14 mouse cellular contexts compared by ENCODE assay signal in the genomic region with DNA sequence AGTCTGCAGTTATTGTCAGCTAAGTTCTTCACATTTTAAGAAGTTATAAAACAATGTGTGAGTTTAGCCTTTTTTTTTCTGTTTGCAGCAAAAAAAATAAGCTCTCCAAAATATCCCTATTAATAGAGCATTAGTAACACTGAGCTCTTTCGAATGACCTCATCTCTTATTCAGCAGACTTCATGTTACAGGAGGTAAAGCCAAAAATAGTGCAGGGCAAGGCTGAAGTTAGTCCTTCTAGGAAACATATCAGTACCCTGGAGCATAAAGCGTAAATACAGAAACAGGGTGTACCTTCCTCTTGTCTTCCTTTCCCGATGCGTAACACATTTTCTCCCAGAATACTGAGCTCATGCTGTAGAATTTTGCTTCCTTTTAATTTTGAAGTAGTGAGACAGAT.
DNase-seq lines count a peak whose midpoint lies in the region; ATAC-seq and TF ChIP-seq lines count a peak whose summit lies in the region.
"Had no signal": no experiment of that assay in that cellular context is flagged by ENCODE, and none has a peak within 500 bp of the region (broad histone marks: within the 10 kb centered on the region; RNA-seq: fewer than 3 reads in every experiment).

No protein-coding gene starts in this region.

- no peaks in the 10 kb centered on the region for H3K79me2 ChIP-seq in myocyte (ENCODE audit: control insufficient read depth, insufficient read depth)

- no peaks in the 10 kb centered on the region for H3K9me3 ChIP-seq in intestine, embryonic 14.5 days (ENCODE audit: control insufficient read depth, low read length)
- H3K9me3 ChIP-seq in intestine, postnatal 0 days (ENCODE audit: control insufficient read depth): no peaks in the 10 kb centered on the region
- H3K9me3 ChIP-seq in heart, embryonic 13.5 days: no peaks in the 10 kb centered on the region
- H3K9me3 ChIP-seq: hindbrain, embryonic 13.5 days had no signal

- H3K36me3 ChIP-seq in intestine, embryonic 14.5 days (ENCODE audit: control insufficient read depth, insufficient read depth, low read length): 0 out of 2 replicates have a peak, but pooled peaks cover 4% of the 10 kb centered on the region
- peaks cover 6% of the 10 kb centered on the region; the same call in 1 of the 2 replicates for H3K36me3 ChIP-seq in intestine, postnatal 0 days (ENCODE audit: control insufficient read depth, insufficient read depth)
- H3K36me3 ChIP-seq in heart, embryonic 13.5 days: peaks cover 28% of the 10 kb centered on the region
- H3K36me3 ChIP-seq in myocyte (ENCODE audit: control insufficient read depth, insufficient read depth): peaks cover 18% of the 10 kb centered on the region

- H3ac ChIP-seq in myocyte (ENCODE audit: control insufficient read depth, insufficient read length): no peak overlapping the region

- peaks cover 14% of the 10 kb centered on the region for H3K4me1 ChIP-seq in intestine, embryonic 14.5 days (replicated peaks; ENCODE audit: control insufficient read depth, insufficient read depth, low read length)
- no peaks in the 10 kb centered on the region for H3K4me1 ChIP-seq in intestine, postnatal 0 days (replicated peaks; ENCODE audit: control insufficient read depth, insufficient read depth, low read length)
- H3K4me1 ChIP-seq in heart, embryonic 13.5 days: peaks cover 43% of the 10 kb centered on the region
- H3K4me1 ChIP-seq: hindbrain, embryonic 13.5 days had no signal

- no peaks in the 10 kb centered on the region for H3K27me3 ChIP-seq in intestine, embryonic 14.5 days (replicated peaks; ENCODE audit: control insufficient read depth, insufficient read depth, low read length)
- no peaks in the 10 kb centered on the region for H3K27me3 ChIP-seq in intestine, postnatal 0 days (replicated peaks; ENCODE audit: control insufficient read depth, insufficient read depth, low read length)
- H3K27me3 ChIP-seq in heart, embryonic 13.5 days (replicated peaks): no peaks in the 10 kb centered on the region
- no peaks in the 10 kb centered on the region for H3K27me3 ChIP-seq in myocyte (ENCODE audit: control insufficient read depth, insufficient read depth, insufficient read length)
- H3K27me3 ChIP-seq: hindbrain, embryonic 13.5 days; Patski had no signal

- no peak for TF ChIP-seq CTCF in intestine, postnatal 0 days (IDR thresholded peaks at IDR 0.05; ENCODE audit: low read depth)

- no peak overlapping the region for H3K4me3 ChIP-seq in intestine, embryonic 14.5 days (ENCODE audit: low read depth, low read length)
- H3K4me3 ChIP-seq in intestine, postnatal 0 days (ENCODE audit: low read depth, low read length): no peak overlapping the region
- no peak overlapping the region for H3K4me3 ChIP-seq in heart, embryonic 13.5 days
- no peak overlapping the region for H3K4me3 ChIP-seq in myocyte
- H3K4me3 ChIP-seq: hindbrain, embryonic 13.5 days had no signal

- H3K27ac ChIP-seq in intestine, embryonic 14.5 days (ENCODE audit: low read depth): peak overlapping the region; percentile 82
- no peak overlapping the region; the same call in 1 of the 2 replicates for H3K27ac ChIP-seq in intestine, postnatal 0 days (ENCODE audit: low read depth, low read length)
- H3K27ac ChIP-seq in heart, embryonic 13.5 days (replicated peaks): peak overlapping the region; percentile 94
- H3K27ac ChIP-seq: hindbrain, embryonic 13.5 days; kidney, postnatal 0 days had no signal

- 70% methylated on average over 4 of the region's 4 CpGs for WGBS in intestine, embryonic 14.5 days
- WGBS in intestine, postnatal 0 days: 69% methylated on average over 4 of the region's 4 CpGs
- 27% methylated on average over 4 of the region's 4 CpGs for WGBS in heart, embryonic 13.5 days

- H3K4me2 ChIP-seq in intestine, embryonic 14.5 days (ENCODE audit: low read length): no peak overlapping the region
- H3K4me2 ChIP-seq in intestine, postnatal 0 days (replicated peaks; ENCODE audit: low read depth): no peak overlapping the region
- H3K4me2 ChIP-seq in heart, embryonic 13.5 days: peak overlapping the region; percentile 48
- peak overlapping the region; percentile 63 for H3K4me2 ChIP-seq in myocyte (ENCODE audit: low read depth)
- H3K4me2 ChIP-seq: hindbrain, embryonic 13.5 days had no signal

- no peak for DNase-seq in intestine, embryonic 14.5 days (ENCODE audit: low spot score)
- peak; percentile 57 for DNase-seq in NIH3T3 (ENCODE audit: low read depth)
- no peak for DNase-seq in right cerebral cortex, postnatal 25 days
- no peak for DNase-seq in spleen, postnatal 4 days (ENCODE audit: low spot score in 2 of 2)
- no peak for DNase-seq in thymus, adult 18-20 months
- DNase-seq: adrenal gland, postnatal 25 days; liver; thymus, postnatal 25 days had no signal

- no peak for ATAC-seq in intestine, embryonic 14.5 days (replicated peaks; ENCODE audit: low FRiP score, low TSS enrichment, low read depth)
- ATAC-seq in intestine, postnatal 0 days: no peak
- ATAC-seq in heart, embryonic 13.5 days (ENCODE audit: extremely low read depth, insufficient number of reproducible peaks, low FRiP score, low TSS enrichment): peak; percentile 54; the same call in 1 of the 2 replicates
- ATAC-seq: Patski had no signal

- TF ChIP-seq POLR2A in myocyte (IDR thresholded peaks at IDR 0.05; ENCODE audit: insufficient read length, low read depth): no peak

- no peak overlapping the region; the same call in 1 of the 2 replicates for H3K9ac ChIP-seq in intestine, embryonic 14.5 days (ENCODE audit: low read length)
- no peak overlapping the region for H3K9ac ChIP-seq in intestine, postnatal 0 days (ENCODE audit: low read depth, low read length)
- peak overlapping the region; percentile 73 for H3K9ac ChIP-seq in heart, embryonic 13.5 days
- H3K9ac ChIP-seq: hindbrain, embryonic 13.5 days had no signal

TF ChIP-seq in myocyte, 11 proteins besides CTCF, POLR2A, EP300 and RAD21:
- TF ChIP-seq CEBPB (IDR thresholded peaks at IDR 0.05; ENCODE audit: insufficient read depth, poor library complexity, severe bottlenecking) (no peak), E2F4 (IDR thresholded peaks at IDR 0.05; ENCODE audit: insufficient read depth) (no peak), TCF12 (IDR thresholded peaks at IDR 0.05; ENCODE audit: insufficient read depth, poor library complexity, severe bottlenecking) (no peak), POLR2AphosphoS2 (IDR thresholded peaks at IDR 0.05; ENCODE audit: insufficient read length, low read depth) (no peak), SRF (IDR thresholded peaks at IDR 0.05; ENCODE audit: control insufficient read depth, insufficient read length, low read depth) (no peak), TCF3 (IDR thresholded peaks at IDR 0.05; ENCODE audit: insufficient read length, low read depth) (no peak), REST (IDR thresholded peaks at IDR 0.05; ENCODE audit: insufficient read depth, insufficient read length) (no peak), MYOD1 (IDR thresholded peaks at IDR 0.05; ENCODE audit: control insufficient read depth in 1 of 3, insufficient read length in 2 of 3, low read depth in 2 of 3) (no peak), MAX (IDR thresholded peaks at IDR 0.05; ENCODE audit: low read depth) (no peak), USF1 (IDR thresholded peaks at IDR 0.05; ENCODE audit: low read depth) (no peak), MYOG (IDR thresholded peaks at IDR 0.05; ENCODE audit: control insufficient read depth in 1 of 3, insufficient read depth in 1 of 3, insufficient read length in 2 of 3, low read depth in 2 of 3) (no peak)

Comparison
In these comparisons a context has a peak if more than half of its experiments do, and no peak if none do; other contexts are left out.
1. H3K4me2 ChIP-seq: peak in heart, embryonic 13.5 days (single experiment) and myocyte (single experiment); none in intestine, embryonic 14.5 days (single experiment) and intestine, postnatal 0 days (single experiment).